Mouse (Mus musculus) naive thymus-derived CD4-positive, alpha-beta T cell, adult 2 months (primary cell): ENCODE results near the gene Zbtb7b.

Source experiments
- DNase-seq: peaks from one replicate; pipeline ENCODE4 v3.0.0-alpha.2; 2011; ENCODE audit warnings: low read depth

Gene Zbtb7b

GRCm38 (mm10) chr3:89365486-89366414 is 28.8 kb downstream of the Zbtb7b start:
- DNase-seq, result no peak

- no peak for DNase-seq
These were observed 29.5 kb downstream of the Zbtb7b start, which contains the start of gene Dcst1 for GRCm38 (mm10) chr3:89365153-89365485. Dcst1 (minus strand) TSS chr3:89365253.

- DNase-seq, result no peak
These were observed 29.9 kb downstream of the Zbtb7b start for GRCm38 (mm10) chr3:89364631-89365030.

- DNase-seq, result no peak
These were observed 32.9 kb downstream of the Zbtb7b start, which contains the start of gene Dcst2 for GRCm38 (mm10) chr3:89361675-89362074. Dcst2 (plus strand) TSS chr3:89361975.

- DNase-seq, result no peak
These were observed 34.3 kb downstream of the Zbtb7b start for GRCm38 (mm10) chr3:89360237-89360636.

- DNase-seq, result no peak
These were observed 34.9 kb downstream of the Zbtb7b start for GRCm38 (mm10) chr3:89359630-89360029.

GRCm38 (mm10) chr3:89356029-89356428 is 38.5 kb downstream of the Zbtb7b start:
- DNase-seq, result no peak

GRCm38 (mm10) chr3:89355512-89355902 is 39.1 kb downstream of the Zbtb7b start:
- DNase-seq, result no peak

- DNase-seq, result peak; percentile 91
These were observed 39.6 kb downstream of the Zbtb7b start for GRCm38 (mm10) chr3:89354816-89355511.

GRCm38 (mm10) chr3:89351271-89351670 is 43.3 kb downstream of the Zbtb7b start:
- DNase-seq, result no peak

GRCm38 (mm10) chr3:89349869-89350501 is 44.6 kb downstream of the Zbtb7b start, which contains the start of gene Adam15:
Adam15 (minus strand) TSS chr3:89349996.
- peak; percentile 93 for DNase-seq

GRCm38 (mm10) chr3:89348911-89349868 is 45.4 kb downstream of the Zbtb7b start:
- DNase-seq, result peak; percentile 70

- DNase-seq, result no peak
These were observed 46.7 kb downstream of the Zbtb7b start for GRCm38 (mm10) chr3:89347916-89348315.

GRCm38 (mm10) chr3:89346815-89347540 is 47.6 kb downstream of the Zbtb7b start:
- DNase-seq, result no peak

GRCm38 (mm10) chr3:89343279-89343678 is 51.3 kb downstream of the Zbtb7b start:
- DNase-seq, result no peak

- no peak for DNase-seq
These were observed 52.8 kb downstream of the Zbtb7b start for GRCm38 (mm10) chr3:89341794-89342193.

GRCm38 (mm10) chr3:89340465-89340864 is 54.1 kb downstream of the Zbtb7b start:
- DNase-seq, result peak; percentile 89

GRCm38 (mm10) chr3:89339416-89339815 is 55.2 kb downstream of the Zbtb7b start:
- DNase-seq, result peak; percentile 80

GRCm38 (mm10) chr3:89337721-89338578 is 56.6 kb downstream of the Zbtb7b start, which contains the start of gene Efna4:
Efna4 (minus strand) TSS chr3:89338028.
- DNase-seq, result peak; percentile 69
